Mouse (Mus musculus): Measurements from ENCODE around the gene Tnr. TPM values are rescaled to one million over a fixed set of nuclear protein-coding genes. Genes with fewer than 3 reads are reported as not detected.

Gene Tnr
- polyA plus RNA-seq, 1 experiment from 2014 or later = 0.30 TPM

DNA sequence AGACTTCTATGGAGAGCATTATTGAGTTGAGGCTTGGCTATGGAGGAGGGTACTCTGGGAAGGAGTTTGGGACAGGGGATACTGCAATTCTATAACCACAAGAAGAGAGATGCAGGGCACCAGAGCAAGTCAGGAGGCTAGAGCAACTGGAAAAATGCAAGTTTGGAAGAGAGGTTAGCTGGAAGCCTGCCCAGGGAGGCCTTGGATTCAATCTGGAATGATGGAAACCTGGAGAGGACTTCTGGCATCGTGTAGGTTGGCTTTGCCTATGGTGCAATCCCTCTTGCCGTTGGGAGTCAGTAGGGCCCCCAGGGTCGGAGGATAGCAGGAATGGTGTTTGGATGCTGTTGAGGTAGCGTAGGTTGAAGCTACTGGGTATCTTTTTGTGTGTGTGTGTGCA lies 90.0 kb downstream of the Tnr start:
- no peaks in the 10 kb centered on the region for H3K9me3 ChIP-seq (replicated peaks; ENCODE audit: control insufficient read depth, low read length)
- WGBS = 82% methylated on average over 4 of the region's 4 CpGs
- no peak overlapping the region for H3K4me3 ChIP-seq (replicated peaks; ENCODE audit: low read length)
- no peaks in the 10 kb centered on the region for H3K27me3 ChIP-seq (ENCODE audit: control insufficient read depth, insufficient read depth, low read length)
- no peaks in the 10 kb centered on the region for H3K36me3 ChIP-seq (ENCODE audit: control insufficient read depth, insufficient read depth, low read length)
- H3K4me1 ChIP-seq (ENCODE audit: control insufficient read depth, insufficient read depth, low read length) = no peaks in the 10 kb centered on the region
- ATAC-seq (ENCODE audit: insufficient read depth, low FRiP score) = no peak
- H3K9ac ChIP-seq (ENCODE audit: low read length) = no peak overlapping the region
- no peak overlapping the region for H3K27ac ChIP-seq (ENCODE audit: low read length)
- no peak overlapping the region for H3K4me2 ChIP-seq (ENCODE audit: low read depth, low read length)

DNA sequence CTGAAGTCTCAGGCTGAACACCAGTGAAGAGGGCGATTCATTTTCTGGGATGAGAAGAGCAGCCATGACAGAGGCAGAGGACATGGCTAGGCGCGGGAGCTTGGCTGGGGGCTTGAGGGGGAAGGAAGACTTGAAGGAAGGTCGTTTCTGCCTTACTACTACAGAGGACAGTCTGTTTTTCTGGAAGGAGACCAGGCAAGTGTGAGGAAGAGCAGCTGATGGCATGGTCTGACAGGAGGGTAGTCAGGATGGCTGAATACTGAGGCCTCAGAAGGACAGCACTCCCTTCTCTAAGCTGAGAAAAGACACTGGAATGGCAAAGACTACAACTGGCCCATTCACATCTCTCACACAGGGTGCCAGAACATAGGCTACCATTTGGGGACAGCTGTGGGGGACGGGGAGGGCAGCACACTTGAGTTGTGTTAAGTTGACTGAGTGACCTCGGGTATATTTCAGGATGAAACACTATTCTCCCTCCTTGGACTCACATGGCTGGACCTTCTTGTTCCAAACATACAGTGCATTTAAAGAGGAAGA lies 90.6 kb downstream of the Tnr start:
- Histone ChIP-seq H3K27ac (ENCODE audit: low read length) (no peak overlapping the region), H3K4me3 (replicated peaks; ENCODE audit: low read length) (no peak overlapping the region), H3K9me3 (replicated peaks; ENCODE audit: control insufficient read depth, low read length) (no peaks in the 10 kb centered on the region), H3K36me3 (ENCODE audit: control insufficient read depth, insufficient read depth, low read length) (no peaks in the 10 kb centered on the region), H3K4me1 (ENCODE audit: control insufficient read depth, insufficient read depth, low read length) (no peaks in the 10 kb centered on the region), H3K4me2 (ENCODE audit: low read depth, low read length) (no peak overlapping the region), H3K27me3 (ENCODE audit: control insufficient read depth, insufficient read depth, low read length) (no peaks in the 10 kb centered on the region), H3K9ac (ENCODE audit: low read length) (no peak overlapping the region)
- 76% methylated on average over 6 of the region's 6 CpGs for WGBS
- ATAC-seq (ENCODE audit: insufficient read depth, low FRiP score) = no peak

DNA sequence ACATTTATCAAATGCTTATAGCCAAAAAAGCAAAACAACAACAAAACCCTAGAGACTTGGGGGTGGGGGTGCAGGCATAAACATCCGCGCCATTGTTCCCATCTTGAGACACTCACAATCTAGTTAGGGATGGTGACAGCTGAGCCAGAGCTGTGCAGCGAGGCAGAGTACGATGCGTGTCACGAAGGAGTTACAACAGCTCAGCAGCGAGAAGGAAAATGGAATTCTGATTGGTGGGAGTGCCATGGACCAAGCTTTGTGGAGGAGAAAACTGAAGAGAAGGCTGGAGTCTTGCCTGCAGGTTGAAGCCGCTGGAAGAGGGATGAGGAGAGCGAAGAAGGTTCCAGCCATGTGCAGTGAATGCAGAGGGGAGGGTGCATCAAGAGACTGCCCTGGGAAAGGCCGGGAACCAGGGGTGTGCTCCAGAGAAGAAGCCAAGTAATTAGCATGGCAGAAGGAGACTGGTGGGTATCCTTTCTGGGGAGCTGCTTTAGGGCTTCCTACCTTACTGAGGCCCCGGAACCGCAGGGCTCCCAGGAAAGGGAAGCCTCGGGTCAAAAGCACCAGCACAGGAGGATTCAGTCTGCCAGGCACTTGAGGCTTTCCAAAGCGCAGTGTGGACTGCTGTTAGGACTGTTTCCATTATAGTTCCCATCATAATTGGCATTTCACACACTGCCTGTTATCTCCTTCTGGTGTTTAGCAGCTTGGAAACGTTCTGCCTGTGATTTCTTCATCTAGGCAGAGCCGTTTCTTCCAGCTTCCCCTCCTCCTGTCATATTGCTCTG lies 91.3 kb downstream of the Tnr start:
- H3K4me1 ChIP-seq (ENCODE audit: control insufficient read depth, insufficient read depth, low read length) = no peaks in the 10 kb centered on the region
- no peak overlapping the region for H3K4me2 ChIP-seq (ENCODE audit: low read depth, low read length)
- WGBS = 58% methylated on average over 16 of the region's 16 CpGs
- no peak overlapping the region for H3K9ac ChIP-seq (ENCODE audit: low read length)
- H3K27me3 ChIP-seq (ENCODE audit: control insufficient read depth, insufficient read depth, low read length) = no peaks in the 10 kb centered on the region
- H3K27ac ChIP-seq (ENCODE audit: low read length) = no peak overlapping the region
- no peaks in the 10 kb centered on the region for H3K9me3 ChIP-seq (replicated peaks; ENCODE audit: control insufficient read depth, low read length)
- no peaks in the 10 kb centered on the region for H3K36me3 ChIP-seq (ENCODE audit: control insufficient read depth, insufficient read depth, low read length)
- ATAC-seq (ENCODE audit: insufficient read depth, low FRiP score) = no peak
- H3K4me3 ChIP-seq (replicated peaks; ENCODE audit: low read length) = no peak overlapping the region

- no peaks in the 10 kb centered on the region for H3K4me1 ChIP-seq (ENCODE audit: control insufficient read depth, insufficient read depth, low read length)
- H3K36me3 ChIP-seq (ENCODE audit: control insufficient read depth, insufficient read depth, low read length) = no peaks in the 10 kb centered on the region
- H3K9ac ChIP-seq (ENCODE audit: low read length) = no peak overlapping the region
- H3K4me2 ChIP-seq (ENCODE audit: low read depth, low read length) = no peak overlapping the region
- no peak for ATAC-seq (ENCODE audit: insufficient read depth, low FRiP score)
- H3K4me3 ChIP-seq (replicated peaks; ENCODE audit: low read length) = no peak overlapping the region
- H3K27ac ChIP-seq (ENCODE audit: low read length) = no peak overlapping the region
- no peaks in the 10 kb centered on the region for H3K9me3 ChIP-seq (replicated peaks; ENCODE audit: control insufficient read depth, low read length)
- 55% methylated on average over 4 of the region's 4 CpGs for WGBS
- H3K27me3 ChIP-seq (ENCODE audit: control insufficient read depth, insufficient read depth, low read length) = no peaks in the 10 kb centered on the region
Observed at GRCm38 (mm10) chr1:159615686-159616085, 92.1 kb downstream of the Tnr start.

- no peaks in the 10 kb centered on the region for H3K27me3 ChIP-seq (ENCODE audit: control insufficient read depth, insufficient read depth, low read length)
- H3K4me1 ChIP-seq (ENCODE audit: control insufficient read depth, insufficient read depth, low read length) = no peaks in the 10 kb centered on the region
- no peaks in the 10 kb centered on the region for H3K9me3 ChIP-seq (replicated peaks; ENCODE audit: control insufficient read depth, low read length)
- H3K27ac ChIP-seq (ENCODE audit: low read length) = no peak overlapping the region
- no peak overlapping the region for H3K4me2 ChIP-seq (ENCODE audit: low read depth, low read length)
- H3K36me3 ChIP-seq (ENCODE audit: control insufficient read depth, insufficient read depth, low read length) = no peaks in the 10 kb centered on the region
- no peak overlapping the region for H3K4me3 ChIP-seq (replicated peaks; ENCODE audit: low read length)
- H3K9ac ChIP-seq (ENCODE audit: low read length) = no peak overlapping the region
- no peak for ATAC-seq (ENCODE audit: insufficient read depth, low FRiP score)
- WGBS = 85% methylated on average over 2 of the region's 2 CpGs
Observed at GRCm38 (mm10) chr1:159619205-159619604, 95.6 kb downstream of the Tnr start.

DNA sequence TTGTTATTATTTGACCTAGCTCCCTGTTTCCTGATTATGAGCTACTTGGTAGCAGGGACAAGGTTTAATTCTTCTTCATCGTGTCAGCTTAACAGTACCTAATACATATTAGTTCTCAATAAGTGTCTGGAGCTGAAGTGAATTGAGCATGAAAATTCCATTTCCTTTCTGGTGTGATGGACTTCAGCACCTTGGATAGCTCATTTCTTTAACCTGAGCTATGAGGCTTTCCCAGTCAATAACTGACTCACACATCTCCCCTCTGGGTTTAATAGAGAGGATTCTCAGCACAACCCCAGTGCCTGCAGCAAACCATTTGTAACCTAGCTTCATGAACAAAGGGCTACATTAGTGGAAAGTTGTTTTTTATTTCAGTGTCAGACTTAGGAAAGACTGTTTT lies 97.8 kb downstream of the Tnr start:
- Histone ChIP-seq H3K9ac (ENCODE audit: low read length) (no peak overlapping the region), H3K36me3 (ENCODE audit: control insufficient read depth, insufficient read depth, low read length) (no peaks in the 10 kb centered on the region)

DNA sequence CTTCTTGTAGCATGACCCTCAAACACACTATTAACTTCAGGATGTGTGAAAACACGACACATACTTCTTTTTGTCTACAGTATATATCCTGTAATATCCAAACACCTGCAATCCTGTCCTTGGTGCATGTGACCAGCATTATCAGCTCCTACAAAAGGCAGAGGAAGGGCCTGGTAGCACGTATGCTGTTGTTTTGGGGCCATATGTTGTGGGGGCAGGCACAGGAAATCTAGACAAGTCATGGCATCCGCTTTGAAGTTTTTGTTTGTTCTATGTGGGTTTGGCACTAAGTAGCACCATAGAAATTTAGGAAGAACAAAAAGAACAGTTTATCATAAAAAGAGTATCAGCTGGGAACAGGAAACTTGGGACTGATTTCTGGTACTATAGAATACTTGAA lies 105.5 kb downstream of the Tnr start:
- H3K4me2 ChIP-seq (ENCODE audit: low read depth, low read length) = no peak overlapping the region
- ATAC-seq (ENCODE audit: insufficient read depth, low FRiP score) = no peak
- no peaks in the 10 kb centered on the region for H3K4me1 ChIP-seq (ENCODE audit: control insufficient read depth, insufficient read depth, low read length)
- WGBS = 73% methylated on average over 3 of the region's 3 CpGs
- H3K36me3 ChIP-seq (ENCODE audit: control insufficient read depth, insufficient read depth, low read length) = no peaks in the 10 kb centered on the region
- H3K9me3 ChIP-seq (replicated peaks; ENCODE audit: control insufficient read depth, low read length) = no peaks in the 10 kb centered on the region
- no peak overlapping the region for H3K4me3 ChIP-seq (replicated peaks; ENCODE audit: low read length)
- H3K27ac ChIP-seq (ENCODE audit: low read length) = no peak overlapping the region
- no peak overlapping the region for H3K9ac ChIP-seq (ENCODE audit: low read length)
- no peaks in the 10 kb centered on the region for H3K27me3 ChIP-seq (ENCODE audit: control insufficient read depth, insufficient read depth, low read length)

More for the DNA sequence above, 97.8 kb downstream of the Tnr start:
- H3K27ac ChIP-seq (ENCODE audit: low read length) = no peak overlapping the region
- 36% methylated on average over 1 of the region's 1 CpGs for WGBS
- no peak overlapping the region for H3K4me3 ChIP-seq (replicated peaks; ENCODE audit: low read length)
- ATAC-seq (ENCODE audit: insufficient read depth, low FRiP score) = no peak
- no peak overlapping the region for H3K4me2 ChIP-seq (ENCODE audit: low read depth, low read length)
- no peaks in the 10 kb centered on the region for H3K9me3 ChIP-seq (replicated peaks; ENCODE audit: control insufficient read depth, low read length)
- H3K4me1 ChIP-seq (ENCODE audit: control insufficient read depth, insufficient read depth, low read length) = no peaks in the 10 kb centered on the region
- no peaks in the 10 kb centered on the region for H3K27me3 ChIP-seq (ENCODE audit: control insufficient read depth, insufficient read depth, low read length)

GRCm38 (mm10) chr1:159629822-159630589 lies 106.4 kb downstream of the Tnr start:
- Histone ChIP-seq H3K4me3 (replicated peaks; ENCODE audit: low read length) (no peak overlapping the region), H3K9ac (ENCODE audit: low read length) (no peak overlapping the region), H3K36me3 (ENCODE audit: control insufficient read depth, insufficient read depth, low read length) (no peaks in the 10 kb centered on the region), H3K27ac (ENCODE audit: low read length) (no peak overlapping the region), H3K9me3 (replicated peaks; ENCODE audit: control insufficient read depth, low read length) (no peaks in the 10 kb centered on the region), H3K4me2 (ENCODE audit: low read depth, low read length) (no peak overlapping the region), H3K4me1 (ENCODE audit: control insufficient read depth, insufficient read depth, low read length) (no peaks in the 10 kb centered on the region), H3K27me3 (ENCODE audit: control insufficient read depth, insufficient read depth, low read length) (no peaks in the 10 kb centered on the region)
- no peak for ATAC-seq (ENCODE audit: insufficient read depth, low FRiP score)
- 72% methylated on average over 5 of the region's 5 CpGs for WGBS

- H3K9ac ChIP-seq (ENCODE audit: low read length) = no peak overlapping the region
- no peaks in the 10 kb centered on the region for H3K27me3 ChIP-seq (ENCODE audit: control insufficient read depth, insufficient read depth, low read length)
- H3K9me3 ChIP-seq (replicated peaks; ENCODE audit: control insufficient read depth, low read length) = no peaks in the 10 kb centered on the region
- no peak overlapping the region for H3K4me2 ChIP-seq (ENCODE audit: low read depth, low read length)
- no peaks in the 10 kb centered on the region for H3K36me3 ChIP-seq (ENCODE audit: control insufficient read depth, insufficient read depth, low read length)
- 54% methylated on average over 3 of the region's 3 CpGs for WGBS
- no peak overlapping the region for H3K27ac ChIP-seq (ENCODE audit: low read length)
- ATAC-seq (ENCODE audit: insufficient read depth, low FRiP score) = no peak
- H3K4me3 ChIP-seq (replicated peaks; ENCODE audit: low read length) = no peak overlapping the region
- H3K4me1 ChIP-seq (ENCODE audit: control insufficient read depth, insufficient read depth, low read length) = no peaks in the 10 kb centered on the region
Observed at GRCm38 (mm10) chr1:159632558-159632957, 109.0 kb downstream of the Tnr start.

Measured in stomach, embryonic 16.5 days (tissue).